Mouse (Mus musculus) ES-Bruce4 (cell line): Measurements from ENCODE around the gene 4933405L10Rik.

Source experiments
- CTCF ChIP-seq: IDR thresholded peaks from one replicate; pipeline ENCODE4 v1.8.1; 2011; ENCODE audit warnings: low read depth, low read length
- EP300 ChIP-seq: IDR thresholded peaks from 2 replicates; pipeline ENCODE4 v1.6.1; 2011; ENCODE audit warnings: low read depth, low read length; ENCODE audit not compliant: insufficient read depth
- POLR2A ChIP-seq: IDR thresholded peaks from one replicate; pipeline ENCODE4 v1.8.1; 2011; ENCODE audit warnings: low read length; ENCODE audit not compliant: insufficient read depth

GRCm38 (mm10) chr8:105702001-105702401 lies 5.5 kb upstream of the 4933405L10Rik start:
- TF ChIP-seq CTCF (no peak), POLR2A (no peak), EP300 (no peak)
